Mouse (Mus musculus) CH12.LX (cell line): Measurements from ENCODE around the gene Gtdc1.

ENCODE experiments used
- CHD2 ChIP-seq: IDR thresholded peaks from 2 replicates; pipeline ENCODE4 v1.6.1; 2011; ENCODE audit warnings: low read length, improper control_type of control experiment
- CTCF ChIP-seq, 2 experiments: IDR thresholded peaks in 1 of 2; conservative IDR thresholded peaks in 1 of 2; 2 replicates each; pipeline ENCODE4 v1.5.1; 2011 to 2012; ENCODE audit warnings: low read depth in 2 of 2, low read length in 2 of 2, improper control_type of control experiment in 1 of 2, inconsistent platforms in 1 of 2, mild to moderate bottlenecking in 1 of 2, moderate library complexity in 1 of 2
- EP300 ChIP-seq: IDR thresholded peaks from 2 replicates; pipeline ENCODE4 v1.6.1; 2011; ENCODE audit warnings: low read length, improper control_type of control experiment
- HCFC1 ChIP-seq: IDR thresholded peaks from 2 replicates; pipeline ENCODE4 v1.6.1; 2012; ENCODE audit warnings: low read depth, mild to moderate bottlenecking, inconsistent platforms, low read length, improper control_type of control experiment
- POLR2A ChIP-seq: IDR thresholded peaks from 2 replicates; pipeline ENCODE4 v1.6.1; 2011; ENCODE audit warnings: low read depth, mild to moderate bottlenecking, improper control_type of control experiment, low read length
- SMC3 ChIP-seq: IDR thresholded peaks from 2 replicates; pipeline ENCODE4 v1.6.1; 2011; ENCODE audit warnings: low read depth, low read length, improper control_type of control experiment

DNA sequence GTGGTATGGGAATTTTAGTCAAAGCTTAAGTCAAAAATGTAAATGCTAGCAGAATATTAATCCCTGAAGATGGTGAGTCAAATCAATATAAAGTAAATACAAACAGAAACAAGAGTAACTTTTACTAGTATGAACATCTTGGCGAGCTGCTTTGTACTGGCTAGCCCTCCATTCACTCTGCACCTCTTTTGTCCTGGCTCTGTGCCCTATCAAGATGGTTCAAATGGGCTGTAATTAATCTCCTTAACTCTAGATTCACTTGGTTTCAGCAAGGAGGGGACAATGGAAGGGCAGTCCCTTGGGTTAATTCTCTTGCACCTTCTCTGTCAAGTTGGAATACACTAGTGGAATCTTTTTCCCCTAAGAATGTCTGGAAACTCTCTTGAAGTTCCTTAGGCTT, 233.6 kb downstream of the Gtdc1 start:
- TF ChIP-seq CTCF (conservative IDR thresholded peaks at IDR 0.05 in 1 of 2, IDR thresholded peaks at IDR 0.05 in 1 of 2; ENCODE audit: low read depth in 2 of 2, low read length in 2 of 2), result no peak
- no peak for TF ChIP-seq POLR2A
- no peak for TF ChIP-seq CHD2
- no peak for TF ChIP-seq HCFC1
- TF ChIP-seq EP300, result no peak
- TF ChIP-seq SMC3, result no peak
